ENCODE assay signal across 27 mouse cellular contexts in genomic region chr13:31615561-31616165, GRCm38 (mm10). TPM values are rescaled to one million over a fixed set of nuclear protein-coding genes. Genes with fewer than 3 reads are reported as not detected.
DNase-seq lines count a peak whose midpoint lies in the region; ATAC-seq lines count a peak whose summit lies in the region.
"Had no signal": no experiment of that assay in that cellular context is flagged by ENCODE, and none has a peak within 500 bp of the region (broad histone marks: within the 10 kb centered on the region; RNA-seq: fewer than 3 reads in every experiment).

No protein-coding gene starts in this region.

- H3K4me2 ChIP-seq in forebrain, embryonic 14.5 days (ENCODE audit: low read length), result no peak overlapping the region
- no peak overlapping the region for H3K4me2 ChIP-seq in liver, embryonic 11.5 days
- H3K4me2 ChIP-seq in embryonic facial prominence, embryonic 12.5 days (replicated peaks), result peak overlapping the region; percentile 15; the same call in 1 of the 2 replicates
- H3K4me2 ChIP-seq: limb, embryonic 15.5 days; neural tube, embryonic 12.5 days had no signal

- H3K9ac ChIP-seq in forebrain, embryonic 14.5 days (ENCODE audit: low read length), result no peak overlapping the region
- H3K9ac ChIP-seq in liver, embryonic 11.5 days (ENCODE audit: low read depth, low read length), result no peak overlapping the region
- H3K9ac ChIP-seq in embryonic facial prominence, embryonic 12.5 days, result no peak overlapping the region
- H3K9ac ChIP-seq: heart, embryonic 13.5 days; limb, embryonic 15.5 days; liver, postnatal 0 days; neural tube, embryonic 12.5 days had no signal

- peaks cover 34% of the 10 kb centered on the region for H3K4me1 ChIP-seq in forebrain, embryonic 10.5 days
- H3K4me1 ChIP-seq in forebrain, embryonic 14.5 days (ENCODE audit: control insufficient read depth, insufficient read depth, low read length), result no peaks in the 10 kb centered on the region; the same call in 1 of the 2 replicates
- H3K4me1 ChIP-seq in liver, embryonic 11.5 days (replicated peaks; ENCODE audit: control insufficient read depth, insufficient read depth, low read length), result no peaks in the 10 kb centered on the region; the same call in 1 of the 2 replicates
- H3K4me1 ChIP-seq in embryonic facial prominence, embryonic 12.5 days, result 0 out of 2 replicates have a peak, but pooled peaks cover 4% of the 10 kb centered on the region

- H3K9me3 ChIP-seq in forebrain, embryonic 10.5 days, result no peaks in the 10 kb centered on the region
- no peaks in the 10 kb centered on the region for H3K9me3 ChIP-seq in forebrain, embryonic 14.5 days (replicated peaks; ENCODE audit: control insufficient read depth, low read length)
- H3K9me3 ChIP-seq in liver, embryonic 11.5 days (ENCODE audit: control insufficient read depth, low read length), result no peaks in the 10 kb centered on the region
- no peaks in the 10 kb centered on the region for H3K9me3 ChIP-seq in embryonic facial prominence, embryonic 12.5 days
- H3K9me3 ChIP-seq: heart, embryonic 13.5 days; limb, embryonic 15.5 days; neural tube, embryonic 12.5 days had no signal

- H3K4me3 ChIP-seq in forebrain, embryonic 10.5 days, result no peak overlapping the region
- H3K4me3 ChIP-seq in forebrain, embryonic 14.5 days (ENCODE audit: low read depth, low read length), result no peak overlapping the region
- H3K4me3 ChIP-seq in liver, embryonic 11.5 days (ENCODE audit: low read depth, low read length), result no peak overlapping the region
- H3K4me3 ChIP-seq in embryonic facial prominence, embryonic 12.5 days, result no peak overlapping the region
- H3K4me3 ChIP-seq: limb, embryonic 15.5 days; megakaryocyte, embryonic 14.5 days; neural tube, embryonic 12.5 days had no signal

- H3K27ac ChIP-seq in forebrain, embryonic 10.5 days, result no peak overlapping the region
- H3K27ac ChIP-seq in forebrain, embryonic 14.5 days (ENCODE audit: low read depth, low read length), result no peak overlapping the region
- no peak overlapping the region for H3K27ac ChIP-seq in liver, embryonic 11.5 days (ENCODE audit: low read depth, low read length)
- H3K27ac ChIP-seq in embryonic facial prominence, embryonic 12.5 days, result no peak overlapping the region
- H3K27ac ChIP-seq: heart, embryonic 13.5 days; hindbrain, postnatal 0 days; limb, embryonic 15.5 days; neural tube, embryonic 12.5 days had no signal

- H3K36me3 ChIP-seq in forebrain, embryonic 10.5 days (replicated peaks), result no peaks in the 10 kb centered on the region
- no peaks in the 10 kb centered on the region for H3K36me3 ChIP-seq in forebrain, embryonic 14.5 days (ENCODE audit: control insufficient read depth, insufficient read depth, low read length)
- no peaks in the 10 kb centered on the region for H3K36me3 ChIP-seq in liver, embryonic 11.5 days (ENCODE audit: control insufficient read depth, insufficient read depth, low read length)
- no peaks in the 10 kb centered on the region for H3K36me3 ChIP-seq in embryonic facial prominence, embryonic 12.5 days
- H3K36me3 ChIP-seq: heart, embryonic 13.5 days; limb, embryonic 15.5 days; neural tube, embryonic 12.5 days had no signal

- peak; percentile 23 for DNase-seq in forebrain, embryonic 10.5 days (ENCODE audit: extremely low spot score, low spot score)
- DNase-seq in forebrain, embryonic 14.5 days (ENCODE audit: low spot score), result no peak
- peak; percentile 31 for DNase-seq in liver, embryonic 11.5 days (ENCODE audit: low spot score)
- no peak for DNase-seq in liver
- DNase-seq in ZHBTc4 (ENCODE audit: low read depth, low spot score), result peak; percentile 12
- DNase-seq in kidney, adult 8-10 months, result no peak
- no peak for DNase-seq in layer of hippocampus, postnatal 14 days (ENCODE audit: low spot score in 2 of 2)
- DNase-seq: adrenal gland, postnatal 36 days; cerebellum, adult 8-10 months; kidney, adult 18-20 months; kidney, postnatal 14 days; liver, postnatal 0 days; lung, postnatal 14 days; right cerebral cortex, postnatal 14 days; spleen, adult 18-20 months; thymus, postnatal 36 days had no signal

- no peak for ATAC-seq in forebrain, embryonic 14.5 days
- no peak for ATAC-seq in liver, embryonic 11.5 days (replicated peaks; ENCODE audit: low FRiP score)
- no peak for ATAC-seq in embryonic facial prominence, embryonic 12.5 days (ENCODE audit: insufficient number of reproducible peaks, insufficient read depth, low FRiP score, low TSS enrichment)
- ATAC-seq: forebrain, embryonic 16.5 days; hindbrain, postnatal 0 days; liver, postnatal 0 days had no signal

- 1% methylated on average over 17 of the region's 17 CpGs for WGBS in forebrain, embryonic 10.5 days
- 1% methylated on average over 17 of the region's 17 CpGs for WGBS in forebrain, embryonic 14.5 days
- WGBS in liver, embryonic 11.5 days, result 2% methylated on average over 17 of the region's 17 CpGs
- WGBS in embryonic facial prominence, embryonic 12.5 days, result 3% methylated on average over 17 of the region's 17 CpGs

- H3K27me3 ChIP-seq in forebrain, embryonic 10.5 days (ENCODE audit: poor library complexity, severe bottlenecking), result peaks cover 100% of the 10 kb centered on the region
- H3K27me3 ChIP-seq in forebrain, embryonic 14.5 days (replicated peaks; ENCODE audit: control insufficient read depth, insufficient read depth, low read length), result peaks cover 87% of the 10 kb centered on the region
- H3K27me3 ChIP-seq in liver, embryonic 11.5 days (replicated peaks; ENCODE audit: control insufficient read depth, insufficient read depth, low read length), result peaks cover 87% of the 10 kb centered on the region
- H3K27me3 ChIP-seq in embryonic facial prominence, embryonic 12.5 days, result peaks cover 88% of the 10 kb centered on the region
- H3K27me3 ChIP-seq: CH12.LX had no signal

RNA-seq across cellular contexts. Expression of gene Foxf2, which starts 10.0 kb away (rescaled TPM):
- 3.5 and 3.9 TPM in 2 replicates for polyA plus RNA-seq in forebrain, embryonic 10.5 days (2016; fragmentation: Nextera tagmentation; extraction: Ambion mirVana)
- polyA plus RNA-seq in forebrain, embryonic 14.5 days (2014; fragmentation: Nextera tagmentation; extraction: Ambion mirVana), result 2.2 and 2.4 TPM in 2 replicates
- polyA plus RNA-seq in liver, embryonic 11.5 days (2014; fragmentation: Nextera tagmentation; extraction: Ambion mirVana), result 0.70 and 1.2 TPM in 2 replicates
- 21.4 and 25.8 TPM in 2 replicates for polyA plus RNA-seq in embryonic facial prominence, embryonic 12.5 days (2016; fragmentation: Nextera tagmentation; extraction: Ambion mirVana)
- total RNA-seq in layer of hippocampus, postnatal 14 days (2021), result 1 to 10 TPM; 7.0 to 7.5 TPM
- total RNA-seq: adrenal gland, postnatal 36 days; CH12.LX; granulocyte monocyte progenitor cell, adult 5-6 weeks had no signal
- polyA plus RNA-seq: liver, postnatal 0 days had no signal

RNA-seq across cellular contexts. Expression of gene A530084C06Rik, which starts 56.5 kb away (rescaled TPM):
- polyA plus RNA-seq in forebrain, embryonic 10.5 days (2016; fragmentation: Nextera tagmentation; extraction: Ambion mirVana), result not detected in 2 replicates
- not detected in 2 replicates for polyA plus RNA-seq in forebrain, embryonic 14.5 days (2014; fragmentation: Nextera tagmentation; extraction: Ambion mirVana)
- not detected in 2 replicates for polyA plus RNA-seq in liver, embryonic 11.5 days (2014; fragmentation: Nextera tagmentation; extraction: Ambion mirVana)
- polyA plus RNA-seq in embryonic facial prominence, embryonic 12.5 days (2016; fragmentation: Nextera tagmentation; extraction: Ambion mirVana), result not detected in 2 replicates
- under 1 TPM; 0.53 to 0.62 TPM for total RNA-seq in layer of hippocampus, postnatal 14 days (2021)
- total RNA-seq: adrenal gland, postnatal 36 days; CH12.LX; gastrocnemius, adult 8-10 months; granulocyte monocyte progenitor cell, adult 5-6 weeks had no signal
- polyA plus RNA-seq: forebrain, embryonic 16.5 days; heart, embryonic 13.5 days; hindbrain, postnatal 0 days; limb, embryonic 15.5 days; liver, postnatal 0 days; neural tube, embryonic 12.5 days; stomach, embryonic 14.5 days had no signal

RNA-seq across cellular contexts. Expression of gene Foxq1, which starts 59.7 kb away (rescaled TPM):
- polyA plus RNA-seq in forebrain, embryonic 10.5 days (2016; fragmentation: Nextera tagmentation; extraction: Ambion mirVana), result 0.59 and 0.71 TPM in 2 replicates
- 2.2 and 2.4 TPM in 2 replicates for polyA plus RNA-seq in forebrain, embryonic 14.5 days (2014; fragmentation: Nextera tagmentation; extraction: Ambion mirVana)
- polyA plus RNA-seq in liver, embryonic 11.5 days (2014; fragmentation: Nextera tagmentation; extraction: Ambion mirVana), result 0.05 and 0.08 TPM in 2 replicates
- polyA plus RNA-seq in embryonic facial prominence, embryonic 12.5 days (2016; fragmentation: Nextera tagmentation; extraction: Ambion mirVana), result 1.6 and 2.0 TPM in 2 replicates
- 1 to 10 TPM; 3.2 to 3.4 TPM for total RNA-seq in layer of hippocampus, postnatal 14 days (2021)
- total RNA-seq: CH12.LX; granulocyte monocyte progenitor cell, adult 5-6 weeks had no signal

Comparison
In these comparisons a context has a peak if more than half of its experiments do, and no peak if none do; other contexts are left out.
1. DNase-seq: peak in forebrain, embryonic 10.5 days (single experiment), liver, embryonic 11.5 days (single experiment) and ZHBTc4 (single experiment); none in forebrain, embryonic 14.5 days (single experiment), liver (single experiment), kidney, adult 8-10 months (0 of 2) and layer of hippocampus, postnatal 14 days (0 of 2).